Mouse (Mus musculus): ENCODE measurements around the gene Zbtb4.

Gene Zbtb4

DNA sequence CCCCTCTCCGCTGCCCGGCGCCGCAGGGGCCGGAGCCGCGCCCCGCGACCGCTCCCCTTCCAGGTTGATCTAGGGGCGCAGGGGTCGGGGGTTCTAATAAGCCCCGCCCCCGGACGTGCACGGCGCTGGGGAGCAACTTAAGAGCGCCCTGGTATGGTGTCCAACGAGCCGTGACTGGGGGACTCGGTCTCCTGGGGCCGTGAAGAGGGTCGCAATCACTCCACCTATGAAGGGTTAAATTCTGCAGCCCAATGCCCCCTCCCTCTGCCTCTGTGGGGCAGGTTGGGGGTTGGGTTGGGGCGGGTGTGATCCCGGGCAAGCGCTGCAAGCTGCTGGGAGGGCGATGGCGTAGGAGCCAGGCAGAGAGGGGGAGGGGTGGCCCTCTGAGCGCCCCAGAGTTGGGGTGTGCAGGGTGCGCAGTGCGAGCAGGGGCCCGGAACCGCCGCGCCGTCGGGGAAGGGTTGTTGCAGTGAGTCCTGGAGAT, 456 bp downstream of the Zbtb4 start:
- peak; percentile 80 for DNase-seq

DNA sequence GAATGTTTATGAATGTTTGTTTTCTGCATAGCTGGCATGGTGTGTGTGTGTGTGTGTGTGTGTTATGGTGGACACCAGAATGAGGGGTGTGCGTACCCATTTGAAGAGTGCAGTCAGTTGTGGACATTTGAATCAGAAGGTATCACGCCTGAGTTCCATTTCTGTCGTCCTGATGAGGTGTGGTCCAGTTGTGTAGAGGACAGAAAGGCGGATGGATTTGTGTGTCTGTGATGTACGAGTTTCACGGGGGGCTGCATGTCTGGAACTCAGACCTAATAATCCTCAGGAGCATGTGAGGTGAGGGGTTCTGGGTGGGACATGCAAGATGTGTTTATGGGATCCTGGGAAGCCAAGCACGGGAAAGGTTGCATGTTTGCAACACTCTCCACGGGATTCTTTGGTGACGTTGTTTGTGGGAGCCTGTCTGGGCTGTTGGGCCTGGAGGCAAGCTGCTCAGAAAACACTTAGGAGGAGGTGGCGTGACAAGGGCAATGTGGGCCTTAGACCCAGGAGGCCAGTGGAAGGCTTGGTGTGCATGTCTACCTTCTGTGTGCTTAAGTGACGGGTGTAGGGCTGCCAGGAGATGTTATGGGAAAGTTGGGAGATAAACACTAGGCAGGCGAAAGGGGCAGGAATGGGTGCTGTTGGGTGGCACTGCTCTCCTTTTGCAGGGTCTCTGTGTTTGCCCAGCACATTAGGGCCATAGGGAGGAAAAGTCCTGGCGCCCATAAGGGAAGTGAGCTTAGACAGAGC, 1.3 kb downstream of the Zbtb4 start:
- peak; percentile 28 for DNase-seq

DNA sequence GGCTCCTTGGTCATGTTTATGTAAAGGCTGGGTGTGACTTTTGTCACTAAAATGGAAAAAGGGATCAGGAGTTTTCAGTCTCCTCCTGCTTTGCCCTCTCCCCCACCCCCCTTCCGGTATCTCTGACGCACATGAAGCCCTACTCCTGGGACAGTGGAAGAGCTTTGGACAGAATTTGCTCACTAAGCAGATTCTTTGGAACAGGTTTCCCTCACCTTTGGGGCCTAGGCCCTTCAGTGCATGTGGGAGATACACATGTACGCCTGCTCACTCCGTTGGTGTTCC, 1.9 kb downstream of the Zbtb4 start:
- peak; percentile 46 for DNase-seq

DNA sequence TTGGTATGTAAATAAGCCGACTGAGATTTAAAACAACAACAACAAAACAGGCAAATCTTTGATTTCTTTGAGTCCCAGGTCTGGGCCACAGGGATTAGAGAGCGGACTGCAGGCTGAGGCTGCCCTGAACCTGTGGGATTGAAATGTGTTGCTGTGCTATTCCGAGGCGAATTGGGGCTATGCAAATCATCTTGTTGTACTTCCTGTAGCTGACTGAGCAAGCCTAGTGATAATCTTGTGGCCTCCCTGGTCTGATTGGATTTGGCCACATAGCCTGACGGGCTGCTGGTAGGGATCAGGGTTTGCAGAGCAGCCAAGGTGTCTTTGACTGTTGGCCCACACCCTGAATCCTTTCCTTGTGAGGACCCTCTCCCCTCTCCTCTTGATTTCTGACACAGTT, 9.2 kb downstream of the Zbtb4 start:
- DNase-seq: no peak

DNA sequence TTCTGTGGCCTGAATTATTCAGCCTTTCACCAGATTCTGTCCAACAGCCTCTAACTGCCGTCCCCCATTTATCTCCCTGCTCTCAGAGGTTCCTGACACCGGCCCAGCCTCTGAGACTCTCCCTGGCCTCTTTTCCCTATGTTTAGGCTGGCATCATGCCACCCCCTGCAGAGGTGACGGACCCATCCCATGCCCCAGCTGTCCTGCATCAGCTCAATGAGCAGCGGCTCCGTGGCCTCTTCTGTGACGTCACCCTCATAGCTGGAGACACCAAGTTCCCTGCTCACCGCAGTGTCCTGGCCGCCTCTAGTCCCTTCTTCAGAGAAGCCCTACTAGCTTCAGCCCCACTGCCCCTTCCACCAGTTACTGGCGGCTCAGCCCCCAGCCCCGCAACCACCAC, 10.0 kb downstream of the Zbtb4 start:
- DNase-seq: no peak

DNA sequence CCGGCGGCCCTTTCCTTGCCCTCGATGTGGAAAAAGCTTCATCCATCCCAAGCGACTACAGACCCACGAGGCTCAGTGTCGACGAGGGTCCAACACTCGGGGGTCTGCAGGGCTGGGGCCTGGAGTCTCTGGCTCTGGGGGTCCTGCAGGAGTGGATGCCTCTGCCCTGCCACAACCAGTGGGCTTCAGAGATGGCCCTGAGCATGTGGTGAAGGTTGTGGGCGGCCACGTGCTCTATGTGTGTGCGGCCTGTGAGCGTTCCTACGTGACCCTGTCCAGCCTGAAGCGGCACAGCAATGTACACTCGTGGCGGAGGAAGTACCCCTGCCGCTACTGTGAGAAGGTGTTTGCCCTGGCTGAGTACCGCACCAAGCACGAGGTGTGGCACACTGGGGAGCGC, 10.8 kb downstream of the Zbtb4 start:
- no peak for DNase-seq

DNA sequence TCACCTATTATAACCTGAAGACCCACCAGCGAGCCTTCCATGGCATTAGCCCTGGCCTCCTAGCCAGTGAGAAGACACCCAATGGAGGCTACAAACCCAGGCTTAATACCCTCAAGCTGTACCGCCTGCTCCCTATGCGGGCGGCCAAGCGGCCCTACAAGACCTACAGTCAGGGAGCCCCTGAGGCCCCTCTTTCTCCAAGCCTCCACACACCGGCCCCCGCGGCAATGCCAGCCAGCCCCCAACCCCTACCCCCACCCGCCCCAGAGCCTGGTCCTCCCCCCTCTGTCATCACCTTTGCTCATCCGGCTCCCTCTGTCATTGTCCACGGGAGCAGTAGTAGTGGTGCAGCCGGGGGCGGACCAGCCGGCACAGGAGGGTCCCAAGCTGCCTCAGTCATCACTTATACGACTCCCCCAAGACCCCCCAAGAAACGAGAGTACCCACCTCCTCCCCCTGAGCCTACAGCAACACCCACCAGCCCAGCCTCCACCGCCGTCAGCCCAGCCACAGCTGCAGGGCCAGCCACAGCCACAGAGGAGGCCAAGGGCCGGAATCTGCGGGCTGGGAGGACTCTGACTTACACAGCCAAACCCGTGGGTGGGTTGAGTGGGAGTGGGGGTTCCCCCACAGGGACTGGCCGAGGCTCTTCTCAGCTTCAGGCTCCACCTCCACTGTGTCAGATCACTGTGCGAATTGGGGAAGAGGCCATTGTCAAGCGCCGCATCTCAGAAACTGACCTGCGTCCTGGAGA, 12.0 kb downstream of the Zbtb4 start:
- no peak for DNase-seq

DNA sequence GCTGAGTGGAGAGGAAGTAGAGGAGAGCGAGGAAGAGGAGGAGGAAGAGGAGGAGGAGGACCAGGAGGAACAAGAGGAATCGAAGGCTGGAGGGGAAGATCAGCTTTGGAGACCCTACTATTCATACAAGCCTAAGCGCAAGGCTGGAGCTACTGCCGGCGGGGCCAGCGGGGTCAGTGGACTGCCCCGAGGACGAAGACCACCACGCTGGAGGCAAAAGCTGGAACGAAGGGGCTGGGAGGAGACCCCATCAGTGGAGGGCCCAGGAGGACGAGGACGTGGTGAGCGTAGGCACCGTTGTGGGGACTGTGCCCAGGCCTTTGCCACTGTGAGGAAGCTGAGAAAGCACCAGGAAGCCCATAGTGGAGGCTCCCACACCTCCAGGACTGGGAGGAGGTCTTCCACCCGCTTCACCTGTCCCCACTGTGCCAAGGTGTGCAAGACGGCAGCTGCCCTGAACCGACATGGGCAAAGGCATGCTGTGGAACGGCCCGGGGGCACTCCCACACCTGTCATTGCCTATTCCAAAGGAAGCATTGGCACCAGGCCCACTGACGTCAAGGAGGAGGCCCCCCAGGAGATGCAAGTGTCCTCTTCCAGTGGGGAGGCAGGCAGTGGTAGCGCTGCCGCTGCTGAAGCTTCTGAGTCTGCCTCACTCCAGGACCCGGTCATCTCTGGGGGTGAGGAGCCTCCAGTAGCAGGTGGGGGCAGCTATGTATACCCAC, 12.7 kb downstream of the Zbtb4 start:
- DNase-seq: no peak

DNA sequence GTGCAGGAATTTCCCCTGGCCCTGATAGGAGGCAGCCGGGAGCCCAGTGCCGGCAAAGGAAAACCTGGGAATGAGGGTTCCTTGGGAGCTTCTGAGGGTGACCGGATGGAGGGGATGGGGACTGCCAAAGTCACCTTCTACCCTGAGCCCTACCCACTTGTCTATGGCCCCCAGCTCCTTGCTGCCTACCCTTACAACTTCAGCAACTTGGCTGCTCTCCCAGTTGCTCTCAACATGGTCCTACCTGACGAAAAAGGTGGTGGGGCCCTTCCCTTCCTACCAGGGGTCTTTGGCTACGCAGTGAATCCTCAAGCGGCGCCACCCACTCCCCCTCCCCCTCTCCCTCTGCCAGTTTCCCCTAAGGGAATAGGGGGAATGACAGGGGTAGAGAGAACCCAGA, 13.3 kb downstream of the Zbtb4 start:
- DNase-seq: no peak

DNA sequence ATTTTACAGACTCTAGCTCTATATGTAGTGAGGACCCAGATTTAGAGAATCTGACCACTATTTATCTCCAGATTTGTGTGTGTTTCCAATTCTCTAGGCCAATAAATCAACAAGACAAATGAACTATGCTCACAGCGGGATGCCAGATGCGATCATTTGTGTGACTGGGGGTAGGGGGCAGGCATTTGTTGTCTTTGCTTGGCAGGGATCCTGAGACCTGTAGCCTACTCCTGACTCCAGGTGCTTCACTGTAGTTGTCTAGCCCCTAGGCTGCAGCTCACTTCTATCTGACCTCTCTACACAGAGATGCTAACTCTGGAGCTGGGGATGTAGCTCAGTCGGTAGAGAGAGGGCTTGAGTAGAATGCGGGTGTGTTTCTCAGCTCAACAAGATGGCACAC, 16.1 kb downstream of the Zbtb4 start:
- DNase-seq: no peak

DNA sequence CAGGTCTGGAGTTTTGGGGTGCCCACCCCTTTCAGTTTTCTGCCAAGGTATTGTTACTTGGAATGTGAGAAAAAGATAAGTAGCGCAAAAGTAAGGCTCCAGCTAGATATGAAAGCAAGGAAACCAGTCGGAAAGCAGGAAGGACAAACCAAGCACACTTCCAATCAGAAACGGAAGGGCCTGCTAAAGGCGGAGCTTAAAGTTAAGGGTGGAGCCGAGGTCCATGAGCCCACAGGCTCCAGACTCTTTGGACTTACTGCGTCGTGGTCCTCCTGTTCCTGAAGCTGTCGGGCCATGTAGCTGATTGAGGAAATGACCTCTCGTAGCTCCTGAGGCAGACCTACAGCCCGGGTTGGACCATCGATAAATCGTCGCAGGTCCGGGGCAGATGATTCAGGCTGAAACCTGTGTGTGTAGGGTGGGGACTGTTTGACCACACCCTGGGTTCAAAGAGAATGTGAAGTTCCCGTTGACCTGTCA, 19.1 kb downstream of the Zbtb4 start:
- peak; percentile 67 for DNase-seq

DNA sequence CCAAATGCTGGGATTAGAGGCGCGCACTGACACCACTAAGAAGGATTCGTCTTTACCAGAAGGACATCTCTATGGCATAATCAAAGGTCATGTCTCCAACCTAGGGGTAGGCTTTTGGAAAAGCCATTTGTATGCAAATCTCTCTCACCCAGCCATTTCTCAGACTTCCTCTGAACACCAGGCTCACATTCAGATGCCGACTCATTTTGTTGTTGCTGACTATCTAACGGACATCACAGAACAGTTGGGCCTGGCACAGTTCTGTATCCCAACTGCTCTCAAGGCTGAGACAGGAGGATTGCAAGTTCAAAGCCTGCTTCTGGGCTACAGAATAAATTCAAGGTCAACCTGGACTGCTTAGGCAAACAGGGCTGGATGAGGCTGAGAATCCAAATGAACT, 21.6 kb downstream of the Zbtb4 start:
- DNase-seq: no peak

DNA sequence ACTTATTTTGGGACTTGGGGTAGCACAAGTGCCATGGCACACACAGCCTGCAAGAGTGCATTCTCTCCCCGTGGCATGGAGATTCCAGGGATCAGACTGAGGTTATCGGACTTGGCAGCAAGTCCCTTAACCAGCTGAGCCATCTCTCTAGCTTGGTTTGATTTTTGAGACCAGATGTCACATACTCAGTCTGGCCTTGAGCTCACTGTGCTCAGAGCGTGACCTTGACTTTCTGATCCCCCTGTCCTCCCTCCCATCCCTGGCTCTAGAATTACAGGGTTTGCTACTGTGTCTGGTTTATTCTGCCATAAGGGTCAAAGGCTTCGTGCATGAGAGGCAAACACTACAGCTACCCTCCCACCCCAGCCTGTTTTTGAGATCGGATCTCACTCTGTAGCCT, 23.7 kb downstream of the Zbtb4 start:
- no peak for DNase-seq

DNA sequence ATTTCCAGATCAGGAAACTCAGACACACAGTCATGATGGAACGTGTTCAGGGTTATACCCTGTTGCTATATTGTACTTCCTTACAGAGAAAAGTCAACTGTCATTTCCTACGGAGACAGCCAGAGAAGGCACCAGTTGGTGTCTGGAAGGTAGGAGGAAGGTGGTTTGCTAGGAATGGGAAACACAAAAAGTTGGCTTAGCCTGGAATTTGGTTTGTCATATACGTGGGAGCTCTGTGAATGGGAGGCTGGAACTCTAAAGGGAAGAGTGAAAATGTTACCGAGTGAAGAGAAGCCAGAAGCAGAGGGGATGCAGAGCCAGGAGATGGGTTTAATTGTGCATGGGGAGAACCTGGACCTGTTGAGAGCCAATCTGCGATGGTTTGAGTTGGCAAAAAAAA, 25.7 kb downstream of the Zbtb4 start:
- no peak for DNase-seq

DNA sequence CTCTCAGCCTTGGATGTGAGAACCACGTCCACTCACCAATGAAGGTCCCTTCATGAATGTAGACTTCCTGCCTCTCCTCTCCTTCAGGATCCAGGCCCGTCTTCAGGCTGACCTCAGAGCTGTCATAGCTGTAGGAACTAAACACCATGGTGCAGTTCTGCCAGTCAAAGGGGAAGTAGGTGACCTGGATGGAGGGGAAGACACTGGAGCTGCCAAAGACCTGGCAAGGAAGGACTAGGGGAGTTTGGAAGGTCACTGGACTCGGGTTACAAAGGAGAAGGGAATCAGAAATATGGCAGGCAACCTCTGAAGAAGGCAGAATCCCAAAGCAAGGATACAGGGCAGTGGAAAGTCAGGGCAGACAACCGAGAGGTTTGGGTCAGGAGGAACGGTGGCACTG, 27.7 kb downstream of the Zbtb4 start:
- DNase-seq: no peak

DNA sequence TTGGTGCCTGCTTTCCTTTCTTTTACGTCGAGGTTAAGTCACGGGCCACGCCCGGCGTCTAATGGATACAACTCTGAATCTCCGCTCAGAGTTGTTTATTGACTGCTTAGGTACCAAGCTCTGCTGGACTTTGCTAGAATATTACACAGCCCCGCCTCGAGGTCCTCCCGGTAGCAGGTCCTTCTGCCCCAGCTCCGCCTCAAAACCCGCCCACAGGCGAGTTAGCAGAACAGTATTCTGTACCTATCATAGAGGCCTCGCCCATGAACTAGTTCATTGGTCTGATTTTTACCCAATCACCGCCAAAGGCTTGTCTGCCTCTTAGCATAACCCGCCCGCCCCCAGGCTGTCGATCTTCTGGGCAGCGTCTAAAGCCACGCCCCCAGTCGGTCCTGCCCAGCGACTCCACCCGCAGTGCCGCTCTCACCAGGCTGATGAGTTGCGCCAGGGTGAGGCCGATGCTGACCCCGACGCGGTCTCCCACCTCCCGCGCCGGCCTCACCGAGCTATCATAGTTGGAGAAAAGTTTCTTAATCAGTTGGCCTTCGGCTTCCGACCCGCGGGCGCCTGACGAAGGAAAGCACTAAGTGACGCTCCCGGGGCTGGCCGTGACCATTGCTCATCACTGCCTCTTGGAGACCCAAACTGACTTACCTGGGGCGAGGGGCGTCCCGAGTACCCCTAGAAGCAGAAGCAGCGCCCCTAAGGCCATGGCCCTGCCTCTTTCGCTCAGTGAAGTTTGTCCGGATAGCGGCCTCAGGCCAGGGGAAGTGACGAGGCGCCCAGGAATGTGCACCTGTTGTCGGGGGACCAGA, 29.7 kb downstream of the Zbtb4 start, which contains the start of gene Chrnb1:
TSS of gene Chrnb1 (minus strand) at position 776 of the 815 bp plus-strand sequence.
- DNase-seq: peak; percentile 95

DNA sequence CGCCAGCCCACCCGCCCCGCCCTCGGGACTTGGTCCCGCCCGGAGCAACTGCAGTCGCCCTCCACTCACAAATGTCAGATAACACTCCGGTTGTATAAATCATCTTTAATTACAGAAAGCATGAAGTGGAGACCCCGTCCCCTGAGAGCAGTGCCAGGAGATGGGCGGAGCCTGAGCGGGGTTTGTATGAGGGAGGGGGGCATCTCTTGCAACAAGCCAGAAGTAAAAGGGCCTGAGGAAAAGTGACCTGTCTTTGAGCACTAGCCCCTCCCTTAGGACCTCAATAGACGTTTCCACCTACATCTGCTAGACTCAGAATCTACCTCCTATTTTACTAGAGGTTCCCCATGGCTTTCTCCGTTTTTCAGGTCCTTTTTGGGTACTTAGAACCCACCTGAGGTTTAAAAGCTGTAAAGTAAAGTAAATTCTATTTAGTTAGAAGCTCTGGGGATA, 30.3 kb downstream of the Zbtb4 start:
- no peak for DNase-seq

DNA sequence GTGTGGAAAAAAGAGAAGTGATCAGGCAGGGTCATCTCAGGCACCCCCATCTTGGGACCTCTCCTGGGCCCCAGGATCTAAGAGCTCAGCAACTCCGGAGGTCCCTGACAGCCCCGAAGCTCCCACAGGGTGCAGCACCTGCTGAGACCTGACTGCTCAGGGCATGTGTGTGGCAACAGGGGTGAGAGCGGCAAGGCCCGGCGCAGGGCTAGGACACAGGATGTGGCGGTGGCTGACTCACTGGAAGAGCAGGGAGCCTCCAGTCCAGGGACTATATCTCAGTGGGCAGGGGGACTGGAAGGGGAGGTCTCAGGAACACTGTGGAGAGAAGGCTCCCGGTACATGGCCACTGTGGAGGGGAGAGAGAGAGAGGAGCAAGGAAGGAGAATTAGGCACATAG, 32.2 kb downstream of the Zbtb4 start:
- no peak for DNase-seq

DNA sequence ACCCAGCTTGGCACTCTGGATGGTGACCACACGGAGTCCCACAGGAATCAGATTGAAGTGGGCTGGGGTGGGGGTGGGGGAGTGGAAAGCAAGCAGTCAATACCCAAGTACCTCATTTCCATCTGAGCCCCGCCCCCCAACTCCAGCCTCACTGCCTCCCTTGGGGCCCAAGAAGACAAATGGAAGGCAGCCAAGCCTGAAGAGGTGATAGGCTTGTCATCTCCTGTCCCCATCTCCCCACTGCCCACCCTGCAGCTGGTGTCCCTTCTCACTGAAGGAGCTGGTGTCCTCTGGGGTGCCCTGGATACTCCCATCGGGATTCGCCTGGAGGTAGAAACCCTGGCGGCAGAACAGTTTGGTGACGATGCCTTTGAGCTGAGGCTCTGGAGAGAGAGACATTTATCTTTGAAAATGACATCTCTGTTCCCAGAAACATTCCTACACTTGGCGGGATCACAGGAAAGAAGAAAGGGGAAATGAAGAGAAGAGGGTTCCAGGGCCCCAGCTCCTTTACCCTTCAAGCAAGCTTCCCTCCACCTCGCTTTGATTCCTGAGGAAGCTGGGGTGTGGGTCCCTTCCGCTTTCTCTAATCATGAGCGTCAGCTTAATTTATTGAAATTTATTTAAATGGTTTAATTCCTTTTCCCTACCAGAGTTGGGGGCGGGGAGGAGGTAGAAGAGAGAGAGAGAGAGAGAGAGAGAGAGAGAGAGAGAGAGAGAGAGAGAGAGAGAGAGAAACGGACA, 33.9 kb downstream of the Zbtb4 start:
- DNase-seq: no peak

DNA sequence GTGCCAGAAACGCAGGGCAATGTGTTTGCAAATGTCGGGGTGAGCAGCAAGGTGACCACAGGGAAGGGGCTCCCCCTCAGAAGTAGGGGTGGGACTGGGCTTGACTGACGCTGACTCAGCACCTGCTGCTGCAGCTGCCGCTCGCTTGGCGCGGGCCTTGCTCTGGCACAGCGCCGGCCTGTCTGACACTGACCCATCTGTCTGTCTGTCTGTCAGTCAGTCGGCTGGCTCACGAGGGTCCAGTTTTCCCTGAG, 34.4 kb downstream of the Zbtb4 start:
- DNase-seq: no peak

DNA sequence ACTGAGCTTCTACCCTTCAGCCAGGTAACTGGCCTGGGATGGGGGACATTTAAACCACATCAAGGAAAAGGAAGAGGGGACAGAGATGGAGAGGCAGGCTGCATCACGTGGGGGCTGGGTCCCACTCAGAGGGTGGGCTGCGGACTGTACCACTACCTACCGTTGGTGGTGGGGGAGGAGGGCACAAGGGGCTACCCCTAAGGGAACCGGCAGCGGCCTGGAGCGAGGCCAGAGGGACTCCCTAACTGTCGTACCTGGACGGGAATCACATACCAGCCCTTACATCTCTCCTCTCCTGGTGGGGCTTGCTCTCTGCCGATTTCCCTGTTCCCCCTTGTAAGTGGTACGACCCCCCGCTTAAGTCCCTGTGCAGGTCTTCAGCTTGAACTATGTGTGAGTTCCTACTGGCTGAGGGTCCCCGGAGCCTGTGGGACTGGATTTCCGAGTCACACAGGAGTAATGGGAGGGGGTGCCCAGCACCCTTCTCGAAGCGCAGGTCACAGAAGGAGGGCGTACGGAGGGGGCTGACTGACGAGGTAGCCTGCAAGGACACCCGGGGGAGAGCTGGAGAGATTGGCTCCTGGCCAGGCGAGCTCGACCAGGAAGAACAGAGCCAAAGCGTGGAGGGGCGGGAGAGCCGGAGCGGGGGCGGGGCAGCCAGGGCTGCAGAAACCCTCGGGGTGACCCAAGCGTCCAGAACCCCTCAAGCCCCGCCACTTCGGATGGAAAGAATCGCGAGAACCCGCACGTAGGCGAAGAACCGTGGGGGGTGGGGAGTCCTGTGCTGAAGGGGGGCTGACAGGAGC, 34.9 kb downstream of the Zbtb4 start:
- DNase-seq: peak; percentile 67

Data from lung, postnatal 14 days (tissue).